Mouse (Mus musculus) lung, postnatal 0 days (tissue): Measurements from ENCODE around the gene Neurod4.

Source experiments
- CTCF ChIP-seq: IDR thresholded peaks from 2 replicates; pipeline ENCODE4 v1.5.1; 2016; ENCODE audit warnings: antibody characterized with exemption, mild to moderate bottlenecking
- EP300 ChIP-seq: IDR thresholded peaks from 2 replicates; pipeline ENCODE4 v1.6.1; 2016; ENCODE audit warnings: antibody characterized with exemption, mild to moderate bottlenecking, control low read depth

DNA sequence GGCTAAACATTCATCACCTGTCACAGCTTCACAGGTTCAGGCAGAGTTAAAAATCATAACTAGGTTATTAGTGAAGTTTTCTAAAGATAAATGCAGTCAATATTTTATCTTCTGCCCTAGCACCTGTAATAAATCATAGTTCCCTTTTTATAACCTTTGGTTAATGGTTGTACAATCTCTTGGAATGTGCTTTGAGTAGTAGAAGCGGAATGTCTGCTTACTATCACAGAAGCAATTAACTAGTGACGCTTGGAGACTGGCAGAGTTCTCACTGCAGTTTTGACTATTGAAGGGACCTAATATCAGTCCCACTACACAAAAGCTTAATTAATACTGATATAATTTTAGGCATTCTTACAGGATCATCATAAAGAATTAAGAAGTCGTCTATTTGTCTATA, 55.0 kb downstream of the Neurod4 start:
- TF ChIP-seq CTCF = no peak
- TF ChIP-seq EP300 = no peak
